Mouse (Mus musculus): ENCODE measurements at regions not wholly inside any gene's neighbourhood (a gene's known extent, or its start where the extent isn't known, plus 50 kb on each side); places are given as distances from the start of the nearest gene placed in this dataset.
A peak's percentile ranks its signal among the peaks of the same experiment; 100 is the strongest.

DNA sequence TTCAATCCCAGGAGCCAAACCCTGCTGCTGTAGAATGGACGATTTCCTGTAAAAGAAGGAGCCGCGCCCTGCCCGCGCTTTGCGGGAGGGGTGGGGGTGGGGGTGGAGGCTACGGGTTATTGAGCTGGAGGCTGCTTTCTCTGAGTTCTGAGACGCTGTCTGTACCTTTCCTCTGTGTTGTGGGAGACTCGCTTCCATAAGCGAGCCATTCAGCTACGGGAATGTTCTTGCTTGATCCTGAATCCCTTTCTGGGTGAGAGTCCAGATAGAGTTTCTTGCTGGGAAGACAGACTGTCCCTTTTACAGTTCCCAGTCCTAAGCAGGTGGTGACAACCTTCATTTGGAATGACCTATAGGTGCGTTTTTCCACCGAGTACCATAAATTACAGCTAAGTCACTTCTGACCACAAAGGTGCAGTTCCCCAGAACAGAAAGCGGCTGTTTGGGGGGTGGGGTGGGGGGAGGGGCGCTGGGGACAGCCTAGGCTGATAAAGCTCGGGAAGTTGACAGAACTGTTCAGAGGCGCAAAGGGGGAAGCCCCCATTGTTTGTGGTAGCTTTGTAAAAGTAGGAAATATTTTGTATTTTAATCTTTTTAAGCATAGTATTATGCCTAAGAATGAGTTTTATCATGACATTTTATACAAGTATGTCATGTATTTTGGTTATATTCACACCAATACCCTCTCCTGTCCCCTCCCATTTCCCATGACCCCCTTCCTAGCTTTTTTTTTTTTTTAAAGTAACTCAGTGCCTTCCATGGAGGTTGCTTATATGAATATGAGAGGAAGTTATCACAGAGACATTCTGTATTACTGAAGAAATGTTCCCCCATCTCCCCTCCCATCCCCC is 57.9 kb upstream of the Zfp217 start:
- peaks cover 2% of the 10 kb centered on the region; the same call in 1 of the 2 replicates for H3K4me1 ChIP-seq (ENCODE audit: control insufficient read depth, insufficient read depth, low read length)
- WGBS, result under 1% methylated on average over 17 of the region's 17 CpGs
- H3K27ac ChIP-seq (ENCODE audit: low read length), result no peak overlapping the region
- peak overlapping the region; percentile 40 for H3K9ac ChIP-seq (ENCODE audit: low read depth, low read length)
- peak overlapping the region; percentile 57 for H3K4me2 ChIP-seq (ENCODE audit: low read length)
- no peaks in the 10 kb centered on the region for H3K36me3 ChIP-seq (ENCODE audit: control insufficient read depth, insufficient read depth, low read length)
- H3K27me3 ChIP-seq (ENCODE audit: control insufficient read depth, insufficient read depth, low read depth, low read length), result no peaks in the 10 kb centered on the region; the same call in 1 of the 2 replicates
- peak overlapping the region; percentile 31 for H3K4me3 ChIP-seq (ENCODE audit: low read depth, low read length)
- no peak for ATAC-seq
- no peaks in the 10 kb centered on the region for H3K9me3 ChIP-seq (replicated peaks; ENCODE audit: control insufficient read depth, low read length, poor library complexity, severe bottlenecking)

DNA sequence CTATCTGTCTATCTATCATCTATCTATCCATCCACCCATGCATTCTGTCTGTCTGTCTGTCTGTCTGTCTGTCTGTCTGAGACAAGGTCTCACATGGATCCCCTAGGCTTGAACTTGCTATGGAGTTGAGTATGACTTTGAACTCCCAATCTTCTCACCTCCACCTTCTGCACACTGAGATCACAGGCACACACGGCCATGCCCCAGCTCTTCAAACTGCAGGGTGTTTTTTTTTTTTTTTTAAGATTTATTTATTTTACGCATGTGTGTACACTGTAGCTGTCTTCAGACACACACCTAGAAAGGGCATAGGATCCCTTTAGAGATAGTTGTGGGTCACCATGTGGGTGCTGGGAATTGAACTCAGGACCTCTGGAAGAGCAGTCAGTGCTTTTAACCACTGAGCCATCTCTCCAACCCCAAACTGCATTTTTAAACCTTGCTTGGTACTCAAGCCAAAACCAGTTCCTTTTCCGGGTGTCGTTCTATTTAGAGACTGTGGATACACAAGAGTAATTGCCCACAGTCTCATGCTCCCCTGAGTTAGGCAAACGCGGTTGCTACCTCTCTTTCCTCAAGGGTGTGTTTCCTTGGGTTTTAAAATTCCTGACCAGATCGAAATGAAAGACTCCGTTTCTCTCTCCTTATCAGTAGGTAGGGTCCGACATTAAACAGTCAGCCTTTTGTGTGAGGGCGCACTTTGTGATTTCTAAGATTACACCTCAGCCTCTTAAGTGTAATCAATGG is 57.0 kb upstream of the Zfp217 start:
- Histone ChIP-seq H3K27ac (ENCODE audit: low read length) (no peak overlapping the region), H3K27me3 (ENCODE audit: control insufficient read depth, insufficient read depth, low read depth, low read length) (no peaks in the 10 kb centered on the region; the same call in 1 of the 2 replicates), H3K9me3 (replicated peaks; ENCODE audit: control insufficient read depth, low read length, poor library complexity, severe bottlenecking) (no peaks in the 10 kb centered on the region), H3K4me3 (ENCODE audit: low read depth, low read length) (no peak overlapping the region), H3K4me1 (ENCODE audit: control insufficient read depth, insufficient read depth, low read length) (peaks cover 2% of the 10 kb centered on the region; the same call in 1 of the 2 replicates), H3K36me3 (ENCODE audit: control insufficient read depth, insufficient read depth, low read length) (no peaks in the 10 kb centered on the region), H3K9ac (ENCODE audit: low read depth, low read length) (peak overlapping the region; percentile 40), H3K4me2 (ENCODE audit: low read length) (peak overlapping the region; percentile 57)
- ATAC-seq, result no peak
- 39% methylated on average over 10 of the region's 10 CpGs for whole genome bisulfite sequencing

DNA sequence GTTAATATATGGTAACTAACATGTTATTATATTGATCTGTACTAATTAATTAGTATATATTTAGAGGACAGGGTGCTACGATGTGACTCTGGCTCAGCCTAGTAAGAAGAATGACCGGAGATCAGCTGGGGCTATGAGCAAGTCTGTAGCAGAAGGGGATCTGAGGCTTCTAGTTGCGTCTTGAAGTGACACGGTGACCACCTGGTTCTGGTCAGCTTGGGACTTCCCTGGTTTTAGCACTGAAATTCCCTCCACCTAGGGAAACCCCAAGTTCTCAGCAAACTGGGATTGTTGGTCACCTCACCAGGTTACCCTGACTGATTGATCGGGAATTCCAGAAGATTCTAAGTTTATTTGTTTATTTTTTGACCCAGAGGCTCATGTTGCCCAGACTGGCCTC is 55.6 kb upstream of the Zfp217 start:
- Histone ChIP-seq H3K4me3 (ENCODE audit: low read depth, low read length) (no peak overlapping the region), H3K4me1 (ENCODE audit: control insufficient read depth, insufficient read depth, low read length) (peaks cover 2% of the 10 kb centered on the region; the same call in 1 of the 2 replicates), H3K27me3 (ENCODE audit: control insufficient read depth, insufficient read depth, low read depth, low read length) (no peaks in the 10 kb centered on the region; the same call in 1 of the 2 replicates), H3K4me2 (ENCODE audit: low read length) (no peak overlapping the region), H3K9ac (ENCODE audit: low read depth, low read length) (no peak overlapping the region), H3K9me3 (replicated peaks; ENCODE audit: control insufficient read depth, low read length, poor library complexity, severe bottlenecking) (no peaks in the 10 kb centered on the region), H3K36me3 (ENCODE audit: control insufficient read depth, insufficient read depth, low read length) (no peaks in the 10 kb centered on the region), H3K27ac (ENCODE audit: low read length) (no peak overlapping the region)
- no peak for ATAC-seq
- 96% methylated on average over 5 of the region's 5 CpGs for WGBS

DNA sequence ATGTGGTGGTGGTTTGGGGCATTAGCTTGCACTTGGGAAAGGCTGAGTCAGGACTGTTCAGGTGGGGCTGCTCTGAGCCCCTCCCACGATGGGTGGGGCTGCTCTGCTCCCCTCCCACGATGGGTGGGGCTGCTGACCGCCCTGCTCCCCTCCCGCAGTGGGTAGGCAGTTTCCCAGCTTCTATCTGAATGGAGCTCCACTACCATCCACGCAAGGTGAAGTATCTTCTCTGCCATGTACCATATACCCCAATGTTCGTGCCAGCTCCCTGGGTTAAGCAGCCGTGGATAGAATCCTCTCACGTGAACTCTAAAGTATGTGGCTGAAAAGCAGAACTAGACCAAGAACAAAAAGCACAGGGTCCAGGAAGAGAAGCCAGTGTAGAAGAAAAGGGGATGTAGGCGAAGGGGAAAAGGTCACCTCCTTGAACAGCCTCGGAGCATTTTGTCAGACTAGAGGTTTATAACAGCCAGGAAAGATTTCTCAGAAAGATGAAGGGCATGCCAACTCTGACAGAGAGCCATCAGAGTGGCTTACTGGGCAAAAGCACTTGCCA is 54.0 kb upstream of the Zfp217 start:
- no peak overlapping the region for H3K9ac ChIP-seq (ENCODE audit: low read depth, low read length)
- H3K4me3 ChIP-seq (ENCODE audit: low read depth, low read length), result no peak overlapping the region
- no peaks in the 10 kb centered on the region for H3K27me3 ChIP-seq (ENCODE audit: control insufficient read depth, insufficient read depth, low read depth, low read length)
- H3K9me3 ChIP-seq (replicated peaks; ENCODE audit: control insufficient read depth, low read length, poor library complexity, severe bottlenecking), result no peaks in the 10 kb centered on the region
- H3K4me2 ChIP-seq (ENCODE audit: low read length), result no peak overlapping the region
- peaks cover 2% of the 10 kb centered on the region; the same call in 1 of the 2 replicates for H3K4me1 ChIP-seq (ENCODE audit: control insufficient read depth, insufficient read depth, low read length)
- H3K36me3 ChIP-seq (ENCODE audit: control insufficient read depth, insufficient read depth, low read length), result no peaks in the 10 kb centered on the region
- H3K27ac ChIP-seq (ENCODE audit: low read length), result no peak overlapping the region
- WGBS, result 70% methylated on average over 10 of the region's 10 CpGs
- no peak for ATAC-seq

Measured in midbrain, embryonic 16.5 days (tissue).